Mouse (Mus musculus): Measurements from ENCODE around the gene Tdrkh. TPM values are rescaled to one million over a fixed set of nuclear protein-coding genes. Genes with fewer than 3 reads are reported as not detected.

Gene Tdrkh
- polyA plus RNA-seq, 1 experiment: 2.6 TPM

- TF ChIP-seq CTCF (IDR thresholded peaks at IDR 0.05; ENCODE audit: borderline replicate concordance, control insufficient read depth, extremely low read depth, insufficient read depth, low read length, poor library complexity): no peak
- TF ChIP-seq POLR2A (IDR thresholded peaks at IDR 0.05; ENCODE audit: control insufficient read depth, extremely low read depth, insufficient read depth, low read length, poor library complexity): no peak
- peak overlapping the region; percentile 97 for H3K27ac ChIP-seq (ENCODE audit: control insufficient read depth, insufficient read depth, low read length)
- H3K27me3 ChIP-seq (ENCODE audit: control insufficient read depth, insufficient read depth, low read length): no peaks in the 10 kb centered on the region
- peaks cover 52% of the 10 kb centered on the region for H3K4me1 ChIP-seq (replicated peaks; ENCODE audit: control insufficient read depth, insufficient read depth, low read length)
- WGBS: 15% methylated on average over 2 of the region's 2 CpGs
- no peak for DNase-seq
- H3K36me3 ChIP-seq (ENCODE audit: control insufficient read depth, insufficient read depth, low read length): no peaks in the 10 kb centered on the region; the same call in 1 of the 2 replicates
- peak overlapping the region; percentile 48 for H3K4me3 ChIP-seq (ENCODE audit: control insufficient read depth, insufficient read depth, low read length)
Observed at GRCm38 (mm10) chr3:94375146-94375545, 37.9 kb upstream of the Tdrkh start.

GRCm38 (mm10) chr3:94375861-94376260 is 37.2 kb upstream of the Tdrkh start:
- no peaks in the 10 kb centered on the region; the same call in 1 of the 2 replicates for H3K36me3 ChIP-seq (ENCODE audit: control insufficient read depth, insufficient read depth, low read length)
- TF ChIP-seq POLR2A (IDR thresholded peaks at IDR 0.05; ENCODE audit: control insufficient read depth, extremely low read depth, insufficient read depth, low read length, poor library complexity) (0 out of 2 replicates have a peak, but pooled peaks have one; percentile 26), CTCF (IDR thresholded peaks at IDR 0.05; ENCODE audit: borderline replicate concordance, control insufficient read depth, extremely low read depth, insufficient read depth, low read length, poor library complexity) (no peak)
- no peaks in the 10 kb centered on the region for H3K27me3 ChIP-seq (ENCODE audit: control insufficient read depth, insufficient read depth, low read length)
- DNase-seq: peak; percentile 77
- WGBS: 27% methylated on average over 5 of the region's 5 CpGs
- peak overlapping the region; percentile 48 for H3K4me3 ChIP-seq (ENCODE audit: control insufficient read depth, insufficient read depth, low read length)
- H3K27ac ChIP-seq (ENCODE audit: control insufficient read depth, insufficient read depth, low read length): peak overlapping the region; percentile 97
- peaks cover 54% of the 10 kb centered on the region for H3K4me1 ChIP-seq (replicated peaks; ENCODE audit: control insufficient read depth, insufficient read depth, low read length)

DNA sequence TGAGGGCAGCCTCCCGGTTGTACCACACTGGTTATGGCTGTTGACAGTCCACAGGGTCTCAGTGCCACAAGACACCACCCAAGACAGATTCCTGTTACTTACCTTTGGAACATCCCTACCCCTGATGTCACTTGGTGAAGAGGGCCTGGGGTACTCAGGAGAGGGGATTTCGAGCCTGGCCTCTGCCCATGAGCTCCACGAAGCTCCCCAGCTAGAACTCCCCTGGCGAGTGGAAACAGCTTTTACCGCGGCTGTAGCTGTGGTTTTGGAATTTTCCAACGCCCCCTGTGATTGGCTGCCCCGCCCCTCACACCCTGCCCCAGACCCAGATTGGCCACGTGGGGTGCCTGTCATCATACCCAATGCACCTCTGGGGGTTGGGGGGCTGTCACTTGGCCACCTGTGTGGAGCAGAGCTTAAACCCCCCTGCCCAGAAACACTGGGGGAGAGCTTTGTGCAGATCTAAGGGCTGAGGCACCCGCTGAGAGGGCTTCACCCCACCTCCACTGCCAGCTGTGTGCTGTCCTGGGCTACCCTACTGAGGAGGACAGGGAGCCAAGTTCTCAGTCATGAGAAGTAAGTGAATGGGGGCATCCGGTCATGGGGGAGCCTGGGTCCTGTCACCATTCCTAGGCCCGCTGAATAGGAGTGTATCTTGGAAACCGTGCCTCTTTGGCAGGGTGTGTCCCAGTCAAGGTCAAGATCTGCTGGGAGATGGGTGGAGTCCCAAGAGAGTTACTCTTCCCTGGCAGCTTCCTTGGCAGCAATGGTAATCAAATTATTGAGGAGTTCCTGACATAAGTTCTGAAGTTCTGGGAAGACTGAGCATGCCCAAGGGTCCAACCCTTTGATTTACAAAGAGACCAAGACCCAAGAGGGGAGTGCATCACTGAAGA is 35.8 kb upstream of the Tdrkh start:
- peaks cover 54% of the 10 kb centered on the region for H3K4me1 ChIP-seq (replicated peaks; ENCODE audit: control insufficient read depth, insufficient read depth, low read length)
- DNase-seq: peak; percentile 97
- TF ChIP-seq POLR2A (IDR thresholded peaks at IDR 0.05; ENCODE audit: control insufficient read depth, extremely low read depth, insufficient read depth, low read length, poor library complexity): peak; percentile 94
- TF ChIP-seq CTCF (IDR thresholded peaks at IDR 0.05; ENCODE audit: borderline replicate concordance, control insufficient read depth, extremely low read depth, insufficient read depth, low read length, poor library complexity): 0 out of 2 replicates have a peak, but pooled peaks have one; percentile 26
- 13% methylated on average over 13 of the region's 13 CpGs for WGBS
- peak overlapping the region; percentile 78 for H3K4me3 ChIP-seq (ENCODE audit: control insufficient read depth, insufficient read depth, low read length)
- no peaks in the 10 kb centered on the region for H3K27me3 ChIP-seq (ENCODE audit: control insufficient read depth, insufficient read depth, low read length)
- H3K27ac ChIP-seq (ENCODE audit: control insufficient read depth, insufficient read depth, low read length): peak overlapping the region; percentile 97
- no peaks in the 10 kb centered on the region for H3K36me3 ChIP-seq (ENCODE audit: control insufficient read depth, insufficient read depth, low read length)

GRCm38 (mm10) chr3:94379831-94380510 is 33.1 kb upstream of the Tdrkh start:
- H3K27me3 ChIP-seq (ENCODE audit: control insufficient read depth, insufficient read depth, low read length): no peaks in the 10 kb centered on the region
- peak overlapping the region; percentile 42 for H3K27ac ChIP-seq (ENCODE audit: control insufficient read depth, insufficient read depth, low read length)
- peaks cover 3% of the 10 kb centered on the region; the same call in 1 of the 2 replicates for H3K36me3 ChIP-seq (ENCODE audit: control insufficient read depth, insufficient read depth, low read length)
- H3K4me1 ChIP-seq (replicated peaks; ENCODE audit: control insufficient read depth, insufficient read depth, low read length): peaks cover 48% of the 10 kb centered on the region
- DNase-seq: no peak
- TF ChIP-seq POLR2A (IDR thresholded peaks at IDR 0.05; ENCODE audit: control insufficient read depth, extremely low read depth, insufficient read depth, low read length, poor library complexity): no peak
- no peak for TF ChIP-seq CTCF (IDR thresholded peaks at IDR 0.05; ENCODE audit: borderline replicate concordance, control insufficient read depth, extremely low read depth, insufficient read depth, low read length, poor library complexity)
- H3K4me3 ChIP-seq (ENCODE audit: control insufficient read depth, insufficient read depth, low read length): peak overlapping the region; percentile 78
- 37% methylated on average over 9 of the region's 9 CpGs for WGBS

DNA sequence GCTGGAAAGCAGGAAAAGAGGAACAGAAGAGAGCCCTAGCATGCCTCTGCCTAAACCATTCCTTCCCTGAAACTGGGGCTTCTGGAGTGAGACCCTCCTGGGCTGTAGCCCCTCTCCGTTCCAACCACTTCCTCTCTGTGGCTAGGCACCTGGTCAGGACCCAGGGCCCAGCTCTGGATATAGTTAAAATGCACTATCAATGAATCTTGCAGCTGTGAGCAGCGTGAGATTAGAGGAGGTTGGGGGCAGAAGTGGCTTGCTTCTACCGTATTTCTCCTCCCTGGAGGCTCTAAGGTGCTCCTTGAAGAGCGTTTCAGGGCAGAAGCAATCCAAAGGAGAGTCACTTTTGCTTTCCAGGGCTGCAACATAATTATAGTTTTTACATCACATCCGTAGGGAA is 30.8 kb upstream of the Tdrkh start:
- Histone ChIP-seq H3K27ac (ENCODE audit: control insufficient read depth, insufficient read depth, low read length) (peak overlapping the region; percentile 83), H3K27me3 (ENCODE audit: control insufficient read depth, insufficient read depth, low read length) (no peaks in the 10 kb centered on the region), H3K4me3 (ENCODE audit: control insufficient read depth, insufficient read depth, low read length) (peak overlapping the region; percentile 12; the same call in 1 of the 2 replicates), H3K4me1 (replicated peaks; ENCODE audit: control insufficient read depth, insufficient read depth, low read length) (peaks cover 55% of the 10 kb centered on the region), H3K36me3 (ENCODE audit: control insufficient read depth, insufficient read depth, low read length) (peaks cover 9% of the 10 kb centered on the region; the same call in 1 of the 2 replicates)
- DNase-seq: peak; percentile 73
- WGBS: 17% methylated on average over 5 of the region's 5 CpGs
- TF ChIP-seq POLR2A (IDR thresholded peaks at IDR 0.05; ENCODE audit: control insufficient read depth, extremely low read depth, insufficient read depth, low read length, poor library complexity) (no peak), CTCF (IDR thresholded peaks at IDR 0.05; ENCODE audit: borderline replicate concordance, control insufficient read depth, extremely low read depth, insufficient read depth, low read length, poor library complexity) (no peak)

- peaks cover 64% of the 10 kb centered on the region for H3K4me1 ChIP-seq (replicated peaks; ENCODE audit: control insufficient read depth, insufficient read depth, low read length)
Observed at GRCm38 (mm10) chr3:94383476-94383875, 29.6 kb upstream of the Tdrkh start.

More at GRCm38 (mm10) chr3:94383476-94383875, 29.6 kb upstream of the Tdrkh start:
- H3K27me3 ChIP-seq (ENCODE audit: control insufficient read depth, insufficient read depth, low read length): no peaks in the 10 kb centered on the region
- no peak for DNase-seq
- H3K4me3 ChIP-seq (ENCODE audit: control insufficient read depth, insufficient read depth, low read length): peak overlapping the region; percentile 44
- no peak for TF ChIP-seq POLR2A (IDR thresholded peaks at IDR 0.05; ENCODE audit: control insufficient read depth, extremely low read depth, insufficient read depth, low read length, poor library complexity)
- TF ChIP-seq CTCF (IDR thresholded peaks at IDR 0.05; ENCODE audit: borderline replicate concordance, control insufficient read depth, extremely low read depth, insufficient read depth, low read length, poor library complexity): no peak
- H3K27ac ChIP-seq (ENCODE audit: control insufficient read depth, insufficient read depth, low read length): peak overlapping the region; percentile 76
- 40% methylated on average over 3 of the region's 3 CpGs for WGBS
- peaks cover 12% of the 10 kb centered on the region for H3K36me3 ChIP-seq (ENCODE audit: control insufficient read depth, insufficient read depth, low read length)
